Mouse (Mus musculus) heart, embryonic 16.5 days (tissue): ENCODE data around the gene Esrra. TPM values are rescaled to one million over a fixed set of nuclear protein-coding genes. Genes with fewer than 3 reads are reported as not detected.

ENCODE experiments used
- ATAC-seq: fragments of 200-750 bp; cut with Nextera tagmentation; replicated peaks from 2 replicates; pipeline ENCODE4 v1.8.0; 2017; ENCODE audit warnings: moderate number of reproducible peaks; ENCODE audit not compliant: insufficient read depth, low FRiP score; ENCODE audit errors: extremely low read depth
- H3K27ac ChIP-seq: fragments of 300-500 bp; sonication (generic); 2 replicates; pipeline ENCODE4 v1.5.1; 2014; ENCODE audit warnings: mild to moderate bottlenecking, low read length, control low read depth, moderate library complexity
- H3K27me3 ChIP-seq: fragments of 300-500 bp; sonication (generic); 2 replicates; pipeline ENCODE4 v1.6.1; 2014; ENCODE audit warnings: low read length, mixed read lengths; ENCODE audit not compliant: control insufficient read depth, insufficient read depth
- H3K36me3 ChIP-seq: fragments of 300-500 bp; sonication (generic); 2 replicates; pipeline ENCODE4 v1.6.1; 2014; ENCODE audit not compliant: control insufficient read depth, insufficient read depth
- H3K4me1 ChIP-seq: fragments of 300-500 bp; sonication (generic); 2 replicates; pipeline ENCODE4 v1.6.1; 2014; ENCODE audit warnings: low read length, mixed read lengths; ENCODE audit not compliant: control insufficient read depth, insufficient read depth
- H3K4me2 ChIP-seq: fragments of 300-500 bp; sonication (generic); 2 replicates; pipeline ENCODE4 v1.6.1; 2014; ENCODE audit warnings: low read depth, mild to moderate bottlenecking, control low read depth, low read length
- H3K4me3 ChIP-seq: fragments of 300-500 bp; sonication (generic); 2 replicates; pipeline ENCODE4 v1.5.1; 2014; ENCODE audit warnings: mild to moderate bottlenecking, control low read depth, low read length
- H3K9ac ChIP-seq: fragments of 300-500 bp; sonication (generic); 2 replicates; pipeline ENCODE4 v1.6.1; 2014; ENCODE audit warnings: low read length, control low read depth
- H3K9me3 ChIP-seq: fragments of 300-500 bp; sonication (generic); replicated peaks from 2 replicates; pipeline ENCODE4 v1.6.1; 2016; ENCODE audit warnings: low read length; ENCODE audit not compliant: control insufficient read depth
- WGBS: fragments of 180-500 bp; shearing (Covaris S2); extraction: QIAGEN DNeasy Blood & Tissue Kit; methylation state at CpG from one replicate; pipeline ENCODE4 v1.1.7; 2014; 5-methylcytosine and 5-hydroxymethylcytosine counted together
- microRNA-seq: library from miRNA; unstranded; fragments of <30 nt; microRNA quantifications from one replicate; pipeline ENCODE4, GENCODE M21; 2017
- polyA plus RNA-seq: library from polyadenylated mRNA; unstranded; fragments of >200 nt; fragmentation: Nextera tagmentation; extraction: Ambion mirVana; gene quantifications from 2 replicates; pipeline ENCODE4 v1.2.1, GENCODE M21; 2015

Gene Esrra
- polyA plus RNA-seq, 1 experiment from 2014 or later, result 43.4 TPM

- Histone ChIP-seq H3K4me3 (no peak overlapping the region), H3K36me3 (no peaks in the 10 kb centered on the region), H3K9ac (no peak overlapping the region), H3K9me3 (no peaks in the 10 kb centered on the region), H3K4me1 (no peaks in the 10 kb centered on the region), H3K27ac (no peak overlapping the region), H3K27me3 (no peaks in the 10 kb centered on the region), H3K4me2 (no peak overlapping the region)
- 88% methylated on average over 4 of the region's 4 CpGs for WGBS
- ATAC-seq, result no peak
Observed at GRCm38 (mm10) chr19:6861451-6861850, 60.2 kb downstream of the Esrra start.

Small RNA genes within 50 kb of the gene (microRNA-seq; reads per million reads assigned to microRNA genes)
- 2.2 reads per million, percentile 5 among the genes with 10 or more reads in this experiment for gene Mir6990

Other genes with a start within 250 kb of the Esrra start
- gene Rps6ka4, start 81.2 kb downstream of the Esrra start, polyA plus RNA-seq, result 20.0 and 20.5 TPM in 2 replicates
- 1.00 and 3.8 TPM in 2 replicates for gene Ccdc88b, start 63.6 kb downstream of the Esrra start, polyA plus RNA-seq
- 80.0 and 93.0 TPM in 2 replicates for gene Trmt112, start 12.1 kb downstream of the Esrra start, polyA plus RNA-seq
- gene Prdx5, start 11.7 kb downstream of the Esrra start, polyA plus RNA-seq, result 383 and 415 TPM in 2 replicates
- gene Catsperz, start 3.6 kb upstream of the Esrra start, polyA plus RNA-seq, result 2.8 and 3.9 TPM in 2 replicates
- 0.50 and 0.95 TPM in 2 replicates for gene Kcnk4, start 12.7 kb upstream of the Esrra start, polyA plus RNA-seq
- 58.4 and 59.2 TPM in 2 replicates for gene Bad, start 20.0 kb upstream of the Esrra start, polyA plus RNA-seq
- gene Gpr137, start 20.7 kb upstream of the Esrra start, polyA plus RNA-seq, result 20.8 and 22.3 TPM in 2 replicates
- 68.9 and 104 TPM in 2 replicates for gene Ppp1r14b, start 53.2 kb upstream of the Esrra start, polyA plus RNA-seq
- 16.8 and 21.1 TPM in 2 replicates for gene Plcb3, start 54.7 kb upstream of the Esrra start, polyA plus RNA-seq
- 83.7 and 95.0 TPM in 2 replicates for gene Fkbp2, start 58.7 kb upstream of the Esrra start, polyA plus RNA-seq
- gene Vegfb, start 65.8 kb upstream of the Esrra start, polyA plus RNA-seq, result 123 and 171 TPM in 2 replicates
- gene Dnajc4, start 70.8 kb upstream of the Esrra start, polyA plus RNA-seq, result 40.3 and 44.1 TPM in 2 replicates
- gene Nudt22, start 74.3 kb upstream of the Esrra start, polyA plus RNA-seq, result 34.1 and 36.6 TPM in 2 replicates
- gene Trpt1, start 74.3 kb upstream of the Esrra start, polyA plus RNA-seq, result 17.0 and 17.3 TPM in 2 replicates
- 14.3 and 24.7 TPM in 2 replicates for gene Fermt3, start 97.7 kb upstream of the Esrra start, polyA plus RNA-seq
- 195 and 202 TPM in 2 replicates for gene Stip1, start 118.2 kb upstream of the Esrra start, polyA plus RNA-seq
- gene Macrod1, start 135.0 kb upstream of the Esrra start, polyA plus RNA-seq, result 61.0 and 64.3 TPM in 2 replicates
- 1.6 and 1.9 TPM in 2 replicates for gene Flrt1, start 183.9 kb upstream of the Esrra start, polyA plus RNA-seq